Mouse (Mus musculus) layer of hippocampus, postnatal 36 days (tissue): Measurements from ENCODE around the gene Ak5. TPM values are rescaled to one million over a fixed set of nuclear protein-coding genes. Genes with fewer than 3 reads are reported as not detected.

Experiments
- DNase-seq, 2 experiments: peaks; one replicate each; pipeline ENCODE4 v3.0.0; 2022
- total RNA-seq, 2 experiments: library from RNA; stranded (reverse); gene quantifications; 2 replicates each; pipeline ENCODE4 v1.2.3; 2021

Gene Ak5
- total RNA-seq, 2 experiments from 2014 or later, result 242 to 243 TPM

- no peak for DNase-seq
These were observed 239.2 kb downstream of the Ak5 start for GRCm38 (mm10) chr3:152428925-152429324.

Other genes with a start within 250 kb of the Ak5 start
- gene Pigk, start 45.7 kb upstream of the Ak5 start, total RNA-seq, result 10 to 100 TPM; 44.2 to 48.7 TPM